Mouse (Mus musculus) midbrain, postnatal 0 days (tissue): ENCODE data around the gene Mical2. TPM values are rescaled to one million over a fixed set of nuclear protein-coding genes. Genes with fewer than 3 reads are reported as not detected.

Experiments
- ATAC-seq: fragments of 200-750 bp; cut with Nextera tagmentation; 2 replicates; pipeline ENCODE4 v1.8.0; 2017; ENCODE audit warnings: moderate number of reproducible peaks, mild to moderate bottlenecking, moderate TSS enrichment, moderate library complexity; ENCODE audit not compliant: low FRiP score
- DNase-seq: peaks from one replicate; pipeline ENCODE4 v3.0.0-alpha.2; 2015; ENCODE audit warnings: low spot score
- H3K27ac ChIP-seq: fragments of 300-500 bp; sonication (generic); 2 replicates; pipeline ENCODE4 v1.5.1; 2014; ENCODE audit warnings: low read depth, mild to moderate bottlenecking, low read length, mixed read lengths
- H3K27me3 ChIP-seq: fragments of 300-500 bp; sonication (generic); 2 replicates; pipeline ENCODE4 v1.6.1; 2014; ENCODE audit warnings: low read length, control low read depth, mixed read lengths; ENCODE audit not compliant: insufficient read depth
- H3K36me3 ChIP-seq: fragments of 300-500 bp; sonication (generic); 2 replicates; pipeline ENCODE4 v1.6.1; 2014; ENCODE audit warnings: low read length, control low read depth, mixed read lengths; ENCODE audit not compliant: insufficient read depth
- H3K4me1 ChIP-seq: fragments of 300-500 bp; sonication (generic); 2 replicates; pipeline ENCODE4 v1.6.1; 2014; ENCODE audit warnings: mild to moderate bottlenecking, control low read depth, antibody characterized with exemption, low read length, mixed read lengths; ENCODE audit not compliant: insufficient read depth
- H3K4me2 ChIP-seq: fragments of 300-500 bp; sonication (generic); 2 replicates; pipeline ENCODE4 v1.6.1; 2014; ENCODE audit warnings: low read depth, mild to moderate bottlenecking, low read length, mixed read lengths; ENCODE audit not compliant: poor library complexity, severe bottlenecking
- H3K4me3 ChIP-seq: fragments of 300-500 bp; sonication (generic); 2 replicates; pipeline ENCODE4 v1.5.1; 2014; ENCODE audit warnings: low read depth, mild to moderate bottlenecking, low read length, moderate library complexity
- H3K9ac ChIP-seq: fragments of 300-500 bp; sonication (generic); replicated peaks from 2 replicates; pipeline ENCODE4 v1.6.1; 2014; ENCODE audit warnings: mild to moderate bottlenecking, low read length, moderate library complexity, mixed read lengths; ENCODE audit not compliant: poor library complexity, severe bottlenecking
- H3K9me3 ChIP-seq: fragments of 300-500 bp; sonication (generic); 2 replicates; pipeline ENCODE4 v1.6.1; 2016; ENCODE audit warnings: low read length, control low read depth
- CTCF ChIP-seq: IDR thresholded peaks from 2 replicates; pipeline ENCODE4 v1.5.1; 2016; ENCODE audit warnings: antibody characterized with exemption, mild to moderate bottlenecking
- WGBS: fragments of 180-500 bp; shearing (Covaris S2); extraction: QIAGEN DNeasy Blood & Tissue Kit; methylation state at CpG from one replicate; pipeline ENCODE4 v1.1.7; 2014; 5-methylcytosine and 5-hydroxymethylcytosine counted together
- polyA plus RNA-seq: library from polyadenylated mRNA; unstranded; fragments of >200 nt; fragmentation: Nextera tagmentation; extraction: Ambion mirVana; gene quantifications from 2 replicates; pipeline ENCODE4 v1.2.1, GENCODE M21; 2015
- total RNA-seq: library from RNA; depleted of rRNA; stranded (reverse); fragments of >200 nt; gene quantifications from 2 replicates; pipeline ENCODE4 v1.2.3, GENCODE M21; 2014

Gene Mical2
- total and polyA plus RNA-seq, 2 experiments from 2014 or later = 6.2 to 11.0 TPM

GRCm38 (mm10) chr7:112328969-112329368, 103.3 kb downstream of the Mical2 start:
- WGBS = 16% methylated on average over 1 of the region's 1 CpGs
- Histone ChIP-seq H3K4me3 (no peak overlapping the region), H3K27ac (no peak overlapping the region), H3K4me2 (no peak overlapping the region), H3K36me3 (no peaks in the 10 kb centered on the region), H3K9me3 (no peaks in the 10 kb centered on the region), H3K4me1 (no peaks in the 10 kb centered on the region), H3K9ac (no peak overlapping the region), H3K27me3 (no peaks in the 10 kb centered on the region; the same call in 1 of the 2 replicates)
- TF ChIP-seq CTCF = peak; percentile 75
- no peak for ATAC-seq
- DNase-seq = peak; percentile 76

- H3K27me3 ChIP-seq = no peaks in the 10 kb centered on the region; the same call in none of the 2 replicates
- no peak overlapping the region for H3K9ac ChIP-seq
- H3K9me3 ChIP-seq = no peaks in the 10 kb centered on the region
- no peak overlapping the region for H3K27ac ChIP-seq
- H3K36me3 ChIP-seq = no peaks in the 10 kb centered on the region
- H3K4me2 ChIP-seq = no peak overlapping the region
- H3K4me1 ChIP-seq = no peaks in the 10 kb centered on the region
- no peak overlapping the region for H3K4me3 ChIP-seq
- no peak for ATAC-seq
- 75% methylated on average over 7 of the region's 7 CpGs for WGBS
- DNase-seq = no peak
- TF ChIP-seq CTCF = no peak
These were observed 103.8 kb downstream of the Mical2 start for GRCm38 (mm10) chr7:112329496-112329895.

DNA sequence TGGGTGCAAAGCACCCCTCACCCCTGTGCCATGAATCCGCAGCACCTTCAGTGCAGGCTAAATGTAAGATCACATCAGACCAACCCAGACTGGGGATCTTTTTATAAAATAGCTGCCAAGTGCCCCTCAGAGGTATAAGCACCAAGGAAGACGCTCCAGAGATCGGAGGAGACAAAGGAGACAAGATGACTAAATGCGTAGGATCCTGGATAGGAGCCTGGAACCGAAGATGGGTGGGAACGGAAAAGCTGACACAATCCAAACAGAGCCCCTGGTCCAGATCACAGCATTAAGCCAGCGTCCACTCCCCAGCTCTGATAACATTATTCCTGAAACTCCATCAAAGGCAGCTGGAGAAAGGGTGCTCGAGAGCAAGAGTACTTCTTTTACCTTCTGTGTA, 105.3 kb downstream of the Mical2 start:
- 89% methylated on average over 8 of the region's 8 CpGs for WGBS
- Histone ChIP-seq H3K4me2 (no peak overlapping the region), H3K9ac (no peak overlapping the region), H3K4me1 (0 out of 2 replicates have a peak, but pooled peaks cover 2% of the 10 kb centered on the region), H3K27ac (no peak overlapping the region), H3K9me3 (no peaks in the 10 kb centered on the region), H3K36me3 (no peaks in the 10 kb centered on the region), H3K4me3 (no peak overlapping the region), H3K27me3 (no peaks in the 10 kb centered on the region; the same call in none of the 2 replicates)
- DNase-seq (no peak), ATAC-seq (no peak)
- no peak for TF ChIP-seq CTCF

- 81% methylated on average over 8 of the region's 8 CpGs for WGBS
These were observed 106.1 kb downstream of the Mical2 start for GRCm38 (mm10) chr7:112331804-112332203.

DNA sequence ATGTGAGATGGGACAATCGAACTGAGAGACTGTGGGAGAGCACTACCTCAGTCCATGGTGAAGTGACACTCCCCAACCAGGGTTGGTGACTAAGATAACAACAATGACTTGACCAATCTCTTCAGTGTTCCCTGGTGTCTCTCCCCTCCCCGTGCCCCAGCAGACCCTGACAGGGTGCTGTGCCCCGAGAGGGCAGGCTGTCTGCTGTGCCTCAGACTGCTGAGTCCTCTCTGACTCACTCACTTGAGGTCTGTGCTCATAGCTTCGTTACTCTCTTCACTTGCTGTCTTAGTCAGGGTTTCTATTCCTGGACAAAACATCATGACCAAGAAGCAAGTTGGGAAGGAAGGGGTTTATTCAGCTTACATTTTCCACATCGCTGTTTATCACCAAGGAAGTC, 106.8 kb downstream of the Mical2 start:
- no peak for DNase-seq
- 0 out of 2 replicates have a peak, but pooled peaks cover 8% of the 10 kb centered on the region for H3K4me1 ChIP-seq
- ATAC-seq = no peak
- no peaks in the 10 kb centered on the region for H3K9me3 ChIP-seq
- no peaks in the 10 kb centered on the region; the same call in none of the 2 replicates for H3K27me3 ChIP-seq
- H3K36me3 ChIP-seq = no peaks in the 10 kb centered on the region
- 83% methylated on average over 5 of the region's 5 CpGs for WGBS
- H3K4me2 ChIP-seq = no peak overlapping the region
- H3K9ac ChIP-seq = no peak overlapping the region
- TF ChIP-seq CTCF = no peak
- no peak overlapping the region for H3K27ac ChIP-seq
- H3K4me3 ChIP-seq = no peak overlapping the region

More at GRCm38 (mm10) chr7:112331804-112332203, 106.1 kb downstream of the Mical2 start:
- ATAC-seq = no peak
- H3K9me3 ChIP-seq = no peaks in the 10 kb centered on the region
- H3K4me1 ChIP-seq = 0 out of 2 replicates have a peak, but pooled peaks cover 8% of the 10 kb centered on the region
- no peak overlapping the region for H3K4me2 ChIP-seq
- H3K27me3 ChIP-seq = no peaks in the 10 kb centered on the region; the same call in none of the 2 replicates
- no peak for TF ChIP-seq CTCF
- no peaks in the 10 kb centered on the region for H3K36me3 ChIP-seq
- H3K4me3 ChIP-seq = no peak overlapping the region
- H3K9ac ChIP-seq = no peak overlapping the region
- DNase-seq = no peak
- no peak overlapping the region for H3K27ac ChIP-seq

- no peak overlapping the region for H3K27ac ChIP-seq
- no peaks in the 10 kb centered on the region for H3K36me3 ChIP-seq
- no peak overlapping the region for H3K4me2 ChIP-seq
- ATAC-seq (no peak), DNase-seq (peak; percentile 38)
- no peaks in the 10 kb centered on the region for H3K9me3 ChIP-seq
- H3K27me3 ChIP-seq = no peaks in the 10 kb centered on the region; the same call in none of the 2 replicates
- H3K4me3 ChIP-seq = no peak overlapping the region
- 0 out of 2 replicates have a peak, but pooled peaks cover 8% of the 10 kb centered on the region for H3K4me1 ChIP-seq
- WGBS = 69% methylated on average over 7 of the region's 7 CpGs
- no peak overlapping the region for H3K9ac ChIP-seq
- TF ChIP-seq CTCF = no peak
These were observed 107.7 kb downstream of the Mical2 start for GRCm38 (mm10) chr7:112333404-112333803.
